Mouse (Mus musculus): ENCODE measurements at regions not wholly inside any gene's neighbourhood (a gene's known extent, or its start where the extent isn't known, plus 50 kb on each side); places are given as distances from the start of the nearest gene placed in this dataset.

DNA sequence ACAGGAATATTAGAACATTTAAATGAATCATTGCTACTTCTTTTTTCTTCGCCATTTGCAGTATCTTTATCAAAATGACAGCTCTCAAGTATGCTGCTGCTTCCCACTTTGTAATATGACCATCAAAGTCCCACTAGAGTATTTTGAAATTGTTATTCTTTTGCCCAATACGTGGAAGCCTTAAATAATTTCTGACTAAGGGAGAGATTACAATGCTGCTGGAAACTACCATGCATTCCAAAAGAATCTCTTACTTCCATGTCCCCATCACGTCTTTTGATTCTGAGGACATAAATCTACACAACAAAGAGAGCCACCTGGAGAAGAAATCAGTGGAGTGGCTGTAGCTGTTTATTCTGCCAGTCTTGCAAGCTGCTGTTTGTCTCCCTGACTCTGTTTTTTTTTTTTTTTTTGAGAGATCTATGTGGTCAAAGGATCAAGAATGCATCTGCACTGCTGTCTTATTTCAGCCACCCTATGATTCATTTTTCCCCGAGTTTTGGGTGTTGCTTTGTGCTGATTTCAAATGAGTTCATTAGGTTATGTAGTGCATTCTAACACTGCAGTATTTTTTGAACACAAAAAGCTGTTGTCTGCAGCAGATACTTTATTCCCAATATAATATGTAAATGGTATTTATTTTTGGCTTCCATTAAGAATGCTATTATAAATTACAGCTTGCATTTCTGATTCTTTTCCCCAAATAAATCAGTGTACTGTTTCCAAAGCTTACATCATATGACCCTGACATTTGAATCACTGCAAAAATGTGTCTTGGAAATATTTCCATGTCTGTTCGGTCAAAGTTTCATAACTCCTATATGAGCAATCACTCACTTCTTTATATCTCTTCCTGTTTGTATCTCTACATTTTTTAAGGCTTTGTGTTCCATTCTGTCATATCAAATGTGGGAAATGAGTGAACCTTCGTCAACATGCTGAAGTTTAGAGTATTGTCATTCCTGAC, 53.1 kb upstream of the Trim52 start:
- DNase-seq (ENCODE audit: low read depth), result no peak

Data from gonadal fat pad, adult 2 months (tissue).